Mouse (Mus musculus): ENCODE measurements around the gene 9930111J21Rik2.
"Not testable (repeated sequence)": the region's sequence is repeated elsewhere in the genome, so short reads cannot be mapped to it uniquely, and the experiment has no call there.

DNA sequence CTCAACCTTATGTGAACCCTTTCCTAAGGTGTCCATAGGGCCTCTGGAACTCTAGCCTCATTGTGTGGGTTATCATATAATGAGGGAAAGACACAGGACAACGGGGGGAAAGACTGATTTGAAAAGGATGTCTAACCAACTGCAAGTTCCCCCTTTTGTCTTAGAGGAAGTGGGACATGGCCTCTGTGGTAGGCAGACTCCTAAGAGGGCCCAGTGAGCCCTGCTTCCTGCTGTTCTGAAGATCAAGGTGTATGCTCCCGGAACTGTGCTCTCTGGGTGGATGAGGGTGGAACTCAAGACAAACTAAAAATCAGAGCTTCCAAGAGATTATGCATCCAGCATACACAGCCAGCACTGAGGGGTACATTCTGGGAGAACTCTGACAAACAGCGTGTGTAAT lies 62.8 kb downstream of the 9930111J21Rik2 start:
- not testable (repeated sequence) for TF ChIP-seq CTCF (IDR thresholded peaks at IDR 0.05; ENCODE audit: low read depth); EP300 (optimal IDR thresholded peaks at IDR 0.05)

Measured in stomach, postnatal 0 days (tissue).